Mouse (Mus musculus) midbrain, embryonic 11.5 days (tissue): ENCODE results near the gene Cd6. TPM values are rescaled to one million over a fixed set of nuclear protein-coding genes. Genes with fewer than 3 reads are reported as not detected.

Experiments
- ATAC-seq: fragments of 200-750 bp; cut with Nextera tagmentation; 2 replicates; pipeline ENCODE4 v1.8.0; 2017; ENCODE audit warnings: moderate TSS enrichment, moderate library complexity; ENCODE audit not compliant: low FRiP score
- DNase-seq: peaks from one replicate; pipeline ENCODE4 v3.0.0; 2015; ENCODE audit warnings: low spot score; ENCODE audit errors: missing footprints
- H3K27ac ChIP-seq: fragments of 300-500 bp; sonication (generic); 2 replicates; pipeline ENCODE4 v1.5.1; 2014; ENCODE audit warnings: low read depth, low read length
- H3K27me3 ChIP-seq: fragments of 300-500 bp; sonication (generic); 2 replicates; pipeline ENCODE4 v1.6.1; 2014; ENCODE audit warnings: mild to moderate bottlenecking, low read length, moderate library complexity, mixed read lengths; ENCODE audit not compliant: control insufficient read depth, insufficient read depth
- H3K36me3 ChIP-seq: fragments of 300-500 bp; sonication (generic); 2 replicates; pipeline ENCODE4 v1.6.1; 2014; ENCODE audit warnings: mild to moderate bottlenecking, low read length, moderate library complexity, mixed read lengths; ENCODE audit not compliant: control insufficient read depth, insufficient read depth
- H3K4me1 ChIP-seq: fragments of 300-500 bp; sonication (generic); 2 replicates; pipeline ENCODE4 v1.6.1; 2014; ENCODE audit warnings: low read length; ENCODE audit not compliant: control insufficient read depth, insufficient read depth
- H3K4me2 ChIP-seq: fragments of 300-500 bp; sonication (generic); 2 replicates; pipeline ENCODE4 v1.6.1; 2014; ENCODE audit warnings: mild to moderate bottlenecking, moderate library complexity
- H3K4me3 ChIP-seq: fragments of 300-500 bp; sonication (generic); 2 replicates; pipeline ENCODE4 v1.5.1; 2014; ENCODE audit warnings: low read depth, low read length
- H3K9ac ChIP-seq: fragments of 300-500 bp; sonication (generic); 2 replicates; pipeline ENCODE4 v1.6.1; 2014; ENCODE audit warnings: low read length
- H3K9me3 ChIP-seq: fragments of 300-500 bp; sonication (generic); 2 replicates; pipeline ENCODE4 v1.6.1; 2016; ENCODE audit warnings: low read length; ENCODE audit not compliant: control insufficient read depth
- WGBS: fragments of 180-500 bp; shearing (Covaris S2); extraction: QIAGEN DNeasy Blood & Tissue Kit; methylation state at CpG from one replicate; pipeline ENCODE4 v1.1.7; 2014; 5-methylcytosine and 5-hydroxymethylcytosine counted together
- polyA plus RNA-seq: library from polyadenylated mRNA; unstranded; fragments of >200 nt; fragmentation: Nextera tagmentation; extraction: Ambion mirVana; gene quantifications from 2 replicates; pipeline ENCODE4 v1.2.1, GENCODE M21; 2014

The Cd6 gene
- polyA plus RNA-seq, 1 experiment from 2014 or later: not detected

- no peaks in the 10 kb centered on the region for H3K36me3 ChIP-seq
- no peak overlapping the region for H3K27ac ChIP-seq
- 93% methylated on average over 4 of the region's 4 CpGs for WGBS
- ATAC-seq: no peak
- no peaks in the 10 kb centered on the region for H3K4me1 ChIP-seq
- H3K4me2 ChIP-seq: no peak overlapping the region
- no peaks in the 10 kb centered on the region for H3K27me3 ChIP-seq
- no peak for DNase-seq
- no peaks in the 10 kb centered on the region for H3K9me3 ChIP-seq
- H3K9ac ChIP-seq: no peak overlapping the region
- H3K4me3 ChIP-seq: no peak overlapping the region
These were observed 89.9 kb downstream of the Cd6 start for GRCm38 (mm10) chr19:10739916-10740315.

Other genes with a start within 250 kb of the Cd6 start
- gene Ddb1, start 224.7 kb downstream of the Cd6 start, polyA plus RNA-seq: 393 and 396 TPM in 2 replicates
- 22.9 and 23.9 TPM in 2 replicates for gene Tkfc, start 224.4 kb downstream of the Cd6 start, polyA plus RNA-seq
- gene Vwce, start 195.8 kb downstream of the Cd6 start, polyA plus RNA-seq: 0.18 and 0.36 TPM in 2 replicates
- gene Pga5, start 152.0 kb downstream of the Cd6 start, polyA plus RNA-seq: not detected in 2 replicates
- 23.1 and 26.0 TPM in 2 replicates for gene Vps37c, start 141.3 kb downstream of the Cd6 start, polyA plus RNA-seq
- 0.08 and 0.22 TPM in 2 replicates for gene Cd5, start 91.1 kb downstream of the Cd6 start, polyA plus RNA-seq
- 0.18 and 0.25 TPM in 2 replicates for gene Slc15a3, start 9.7 kb upstream of the Cd6 start, polyA plus RNA-seq
- gene Tmem132a, start 39.9 kb upstream of the Cd6 start, polyA plus RNA-seq: 51.3 and 58.3 TPM in 2 replicates
- gene Tmem109, start 51.9 kb upstream of the Cd6 start, polyA plus RNA-seq: 38.7 and 41.2 TPM in 2 replicates
- gene Prpf19, start 65.2 kb upstream of the Cd6 start, polyA plus RNA-seq: 52.7 and 58.4 TPM in 2 replicates
- gene Zp1, start 90.6 kb upstream of the Cd6 start, polyA plus RNA-seq: 0.22 TPM in 1 of 2 replicates, not detected in the other
- 0.05 and 0.12 TPM in 2 replicates for gene Ptgdr2, start 107.1 kb upstream of the Cd6 start, polyA plus RNA-seq
- 20.0 and 22.5 TPM in 2 replicates for gene Ccdc86, start 119.2 kb upstream of the Cd6 start, polyA plus RNA-seq
- gene Ms4a10, start 144.6 kb upstream of the Cd6 start, polyA plus RNA-seq: not detected in 2 replicates
- gene Ms4a15, start 163.2 kb upstream of the Cd6 start, polyA plus RNA-seq: not detected in 2 replicates
- not detected in 2 replicates for gene Ms4a18, start 188.0 kb upstream of the Cd6 start, polyA plus RNA-seq